In the genomic region with DNA sequence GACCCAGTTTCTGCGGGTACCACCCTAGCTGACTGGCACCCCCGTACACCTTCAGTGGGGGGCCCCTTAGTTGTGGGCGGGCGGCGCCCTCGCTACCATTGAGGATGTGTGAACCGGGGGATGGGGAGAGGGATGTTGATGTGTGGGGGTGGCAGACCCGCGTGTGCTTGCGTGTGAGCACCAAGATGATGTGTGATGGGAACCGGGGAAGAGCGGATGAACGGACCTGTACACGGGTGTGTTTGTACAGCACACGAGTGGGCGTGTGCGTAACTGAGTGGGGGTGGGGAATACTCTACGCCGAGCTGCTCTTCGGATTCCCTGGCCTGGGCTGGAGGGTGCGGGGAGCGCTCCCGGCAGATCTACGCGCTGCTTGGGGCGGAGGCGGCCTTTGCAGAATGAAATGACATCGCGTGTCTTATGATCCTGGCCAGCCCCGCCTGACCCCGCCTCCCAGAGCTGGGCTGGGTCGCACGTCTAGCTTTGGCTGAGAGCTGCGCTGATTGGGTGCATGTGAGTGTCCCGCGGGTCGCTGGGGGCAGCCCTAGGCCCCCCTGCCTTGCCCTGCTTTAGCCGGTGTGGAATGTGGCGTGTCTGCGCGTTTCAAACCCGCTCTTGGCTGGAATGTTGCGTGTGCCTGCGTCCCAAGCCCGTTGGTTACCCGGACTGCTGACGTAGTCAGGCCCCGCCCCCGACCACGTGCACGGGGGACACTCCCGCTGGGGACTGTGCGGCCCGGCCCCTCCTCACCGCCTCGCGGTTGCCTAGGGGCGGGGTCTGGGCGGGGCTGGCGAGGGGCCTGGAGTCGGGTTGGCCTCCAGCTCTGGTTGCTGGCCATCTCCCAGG, we compare ENCODE assay signal across 8 mouse cellular contexts. TPM values are rescaled to one million over a fixed set of nuclear protein-coding genes. Genes with fewer than 3 reads are reported as not detected.
DNase-seq lines count a peak whose midpoint lies in the region; ATAC-seq lines count a peak whose summit lies in the region.

No protein-coding gene starts in this region.

- peak overlapping the region; percentile 77 for H3K4me3 ChIP-seq in intestine, embryonic 14.5 days (ENCODE audit: low read depth, low read length)

- no peaks in the 10 kb centered on the region for H3K36me3 ChIP-seq in intestine, embryonic 14.5 days (ENCODE audit: control insufficient read depth, insufficient read depth, low read length)

- intact Hi-C loops in left cerebral cortex, postnatal 14 days (cut with DNase I) = no loop called here

- ATAC-seq in intestine, embryonic 14.5 days (replicated peaks; ENCODE audit: low FRiP score, low TSS enrichment, low read depth) = peak; percentile 84

- peak overlapping the region; percentile 96 for H3K27ac ChIP-seq in intestine, embryonic 14.5 days (ENCODE audit: low read depth)

- peaks cover 16% of the 10 kb centered on the region for H3K4me1 ChIP-seq in intestine, embryonic 14.5 days (replicated peaks; ENCODE audit: control insufficient read depth, insufficient read depth, low read length)

- H3K9ac ChIP-seq in intestine, embryonic 14.5 days (ENCODE audit: low read length) = peak overlapping the region; percentile 80

- DNase-seq in adrenal gland, adult (ENCODE audit: inconsistent age in 2 of 2, low spot score in 1 of 2) = peak; percentile 100
- DNase-seq in embryo, embryonic 10.5 days (ENCODE audit: low spot score) = peak; percentile 98
- DNase-seq in gastrocnemius, postnatal 25 days = peak; percentile 100
- DNase-seq in intestine, embryonic 14.5 days (ENCODE audit: low spot score) = peak; percentile 99
- peak; percentile 97 to 98 for DNase-seq in left cerebral cortex, postnatal 14 days (ENCODE audit: low spot score in 2 of 2)
- peak; percentile 99 for DNase-seq in mesoderm, embryonic 11.5 days (ENCODE audit: low read depth, low spot score)
- peak; percentile 95 to 96 for DNase-seq in right cerebral cortex, postnatal 36 days (ENCODE audit: low spot score in 2 of 2)
- peak; percentile 100 for DNase-seq in yolk sac, embryonic 10.5 days (ENCODE audit: low spot score)

- no peaks in the 10 kb centered on the region for H3K9me3 ChIP-seq in intestine, embryonic 14.5 days (ENCODE audit: control insufficient read depth, low read length)

- WGBS in intestine, embryonic 14.5 days = under 1% methylated on average over 61 of the region's 61 CpGs

- H3K4me2 ChIP-seq in intestine, embryonic 14.5 days (ENCODE audit: low read length) = peak overlapping the region; percentile 90

- 0 out of 2 replicates have a peak, but pooled peaks cover 4% of the 10 kb centered on the region for H3K27me3 ChIP-seq in intestine, embryonic 14.5 days (replicated peaks; ENCODE audit: control insufficient read depth, insufficient read depth, low read length)

RNA-seq across cellular contexts. Expression of gene Mnt, which starts 1.1 kb away (rescaled TPM):
- 1 to 10 TPM; 5.3 to 5.6 TPM for total RNA-seq in gastrocnemius, postnatal 25 days (2021)
- polyA plus RNA-seq in intestine, embryonic 14.5 days (2014; fragmentation: Nextera tagmentation; extraction: Ambion mirVana) = 4.4 and 5.5 TPM in 2 replicates
- 10 to 100 TPM; 31.5 to 32.0 TPM for total RNA-seq in left cerebral cortex, postnatal 14 days (2021)

Comparison
In these comparisons a context has a peak if more than half of its experiments do, and no peak if none do; other contexts are left out.
1. Peak in every context shown above with its lines: DNase-seq, ATAC-seq, H3K4me3 ChIP-seq and H3K27ac ChIP-seq.
2. RNA of gene Mnt, which starts 1.1 kb away (total RNA-seq): 31.5 to 32.0 TPM in left cerebral cortex, postnatal 14 days; 5.3 to 5.6 TPM in gastrocnemius, postnatal 25 days; every median in the first group is over 4 times any median in the second.